Mouse (Mus musculus) kidney, embryonic 15.5 days (tissue): ENCODE measurements around the gene Osbpl10. TPM values are rescaled to one million over a fixed set of nuclear protein-coding genes. Genes with fewer than 3 reads are reported as not detected.

Experiments used
- ATAC-seq: fragments of 200-750 bp; cut with Nextera tagmentation; replicated peaks from 2 replicates; pipeline ENCODE4 v1.8.0; 2017; ENCODE audit warnings: moderate TSS enrichment; ENCODE audit not compliant: low FRiP score
- H3K27ac ChIP-seq: fragments of 300-500 bp; sonication (generic); 2 replicates; pipeline ENCODE4 v1.5.1; 2015; ENCODE audit warnings: mild to moderate bottlenecking, inconsistent platforms
- H3K27me3 ChIP-seq: fragments of 300-500 bp; sonication (generic); 2 replicates; pipeline ENCODE4 v1.6.1; 2015; ENCODE audit warnings: inconsistent platforms
- H3K36me3 ChIP-seq: fragments of 300-500 bp; sonication (generic); 2 replicates; pipeline ENCODE4 v1.6.1; 2015; ENCODE audit warnings: inconsistent platforms
- H3K4me1 ChIP-seq: fragments of 300-500 bp; sonication (generic); 2 replicates; pipeline ENCODE4 v1.6.1; 2015; ENCODE audit warnings: inconsistent platforms
- H3K4me2 ChIP-seq: fragments of 300-500 bp; sonication (generic); 2 replicates; pipeline ENCODE4 v1.6.1; 2015; ENCODE audit warnings: moderate library complexity, mild to moderate bottlenecking, inconsistent platforms
- H3K4me3 ChIP-seq: fragments of 300-500 bp; sonication (generic); replicated peaks from 2 replicates; pipeline ENCODE4 v1.5.1; 2015; ENCODE audit warnings: mild to moderate bottlenecking, inconsistent platforms
- H3K9ac ChIP-seq: fragments of 300-500 bp; sonication (generic); 2 replicates; pipeline ENCODE4 v1.6.1; 2015; ENCODE audit warnings: mild to moderate bottlenecking, inconsistent platforms
- H3K9me3 ChIP-seq: fragments of 300-500 bp; sonication (generic); replicated peaks from 2 replicates; pipeline ENCODE4 v1.6.1; 2016; ENCODE audit warnings: inconsistent platforms
- WGBS: fragments of 180-500 bp; shearing (Covaris S2); methylation state at CpG from one replicate; pipeline ENCODE4 v1.1.7; 2015; ENCODE audit warnings: mixed read lengths; 5-methylcytosine and 5-hydroxymethylcytosine counted together
- polyA plus RNA-seq: library from polyadenylated mRNA; unstranded; fragments of >200 nt; fragmentation: Nextera tagmentation; extraction: Ambion mirVana; gene quantifications from 2 replicates; pipeline ENCODE4 v1.2.1, GENCODE M21; 2015

Gene Osbpl10
- polyA plus RNA-seq, 1 experiment from 2014 or later = 3.1 TPM

DNA sequence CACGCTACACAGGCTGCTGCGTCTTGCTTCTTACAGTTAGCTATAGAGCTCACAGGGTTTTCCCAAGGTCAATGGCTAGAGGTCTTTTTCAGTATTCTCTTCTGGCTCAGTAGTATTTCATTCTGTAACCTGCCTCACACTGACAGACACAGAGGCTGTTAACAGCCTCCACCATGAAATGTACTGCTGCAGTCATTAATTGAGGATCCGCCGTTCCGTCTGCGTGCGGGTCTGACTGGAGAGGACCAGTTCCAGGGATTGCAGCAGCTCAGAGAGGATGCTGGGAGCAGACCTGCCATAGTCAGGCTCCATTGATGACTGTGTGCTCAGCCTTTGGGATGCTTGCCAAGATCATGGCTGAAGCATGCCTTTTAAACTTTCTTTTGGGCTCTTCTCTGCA, 129.1 kb downstream of the Osbpl10 start:
- H3K27ac ChIP-seq = peak overlapping the region; percentile 37; the same call in 1 of the 2 replicates
- H3K36me3 ChIP-seq = no peaks in the 10 kb centered on the region
- H3K9ac ChIP-seq = 0 out of 2 replicates have a peak overlapping the region, but pooled peaks have one; percentile 29
- peaks cover 6% of the 10 kb centered on the region; the same call in 1 of the 2 replicates for H3K4me1 ChIP-seq
- H3K4me2 ChIP-seq = 0 out of 2 replicates have a peak overlapping the region, but pooled peaks have one; percentile 9
- ATAC-seq = 0 out of 2 replicates have a peak, but pooled peaks have one; percentile 49
- H3K4me3 ChIP-seq = no peak overlapping the region
- 50% methylated on average over 7 of the region's 7 CpGs for WGBS
- H3K27me3 ChIP-seq = no peaks in the 10 kb centered on the region
- H3K9me3 ChIP-seq = no peaks in the 10 kb centered on the region

DNA sequence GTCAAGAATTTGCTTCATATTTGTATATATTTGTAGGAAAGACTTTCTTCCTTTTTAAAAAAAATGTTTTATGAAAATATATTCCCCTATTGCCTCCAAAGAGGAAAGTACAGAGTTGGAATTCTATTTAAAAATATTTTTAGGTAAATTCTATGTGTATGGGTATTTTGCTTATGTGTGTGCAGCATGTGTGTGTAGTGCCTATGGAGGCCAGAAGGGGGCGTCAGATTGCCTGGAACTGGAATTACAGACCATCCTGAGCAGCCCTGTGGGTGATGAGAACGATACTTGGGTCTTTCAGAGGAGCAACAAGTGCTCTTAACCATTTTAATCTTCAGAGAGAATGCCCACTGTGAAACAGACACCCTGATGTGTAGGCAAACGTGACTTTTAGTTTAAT, 132.3 kb downstream of the Osbpl10 start:
- no peaks in the 10 kb centered on the region for H3K27me3 ChIP-seq
- peaks cover 6% of the 10 kb centered on the region; the same call in 1 of the 2 replicates for H3K4me1 ChIP-seq
- no peaks in the 10 kb centered on the region for H3K36me3 ChIP-seq
- no peak overlapping the region for H3K4me3 ChIP-seq
- H3K9me3 ChIP-seq = no peaks in the 10 kb centered on the region
- H3K4me2 ChIP-seq = no peak overlapping the region
- H3K9ac ChIP-seq = no peak overlapping the region
- WGBS = 69% methylated on average over 3 of the region's 3 CpGs
- no peak overlapping the region for H3K27ac ChIP-seq
- no peak for ATAC-seq

DNA sequence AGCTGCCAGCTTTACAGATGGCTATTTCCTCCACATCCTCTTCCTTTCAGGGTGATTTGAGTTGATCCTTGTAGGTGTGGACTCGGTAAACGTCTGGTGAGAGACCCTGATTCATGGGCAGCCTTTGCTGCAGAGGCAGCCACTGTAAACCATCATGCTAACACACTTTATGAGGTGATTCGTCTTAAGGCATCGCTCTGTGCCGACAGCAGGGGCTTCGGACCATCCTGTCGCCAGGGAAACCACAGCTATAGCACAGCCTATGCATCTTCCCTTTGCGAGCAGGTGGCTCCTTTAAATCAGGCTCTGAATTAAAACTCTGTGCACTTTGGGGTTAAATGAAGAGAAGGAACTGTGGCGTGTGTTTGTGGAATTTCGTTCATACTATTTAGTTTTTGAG, 138.9 kb downstream of the Osbpl10 start:
- ATAC-seq = no peak

DNA sequence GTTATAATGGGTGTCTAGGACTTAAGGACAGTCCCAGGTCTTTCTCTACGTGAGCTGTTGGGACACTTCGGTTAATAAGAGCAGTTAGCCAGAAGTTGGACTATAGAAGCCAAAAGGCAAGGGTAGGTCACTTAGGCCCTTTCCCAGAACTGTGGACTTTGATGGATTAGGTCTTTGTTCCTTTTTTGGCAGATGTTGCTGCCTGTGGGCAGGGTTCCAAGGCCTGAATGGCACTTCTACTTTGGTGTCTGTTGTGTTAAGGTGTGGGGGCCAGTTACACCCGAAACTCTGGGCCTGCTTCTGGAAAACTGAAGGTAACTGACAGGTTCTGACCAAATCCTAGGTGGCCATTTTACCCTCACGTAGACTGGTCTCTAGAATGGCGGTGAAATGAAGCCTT, 141.9 kb downstream of the Osbpl10 start:
- WGBS = 69% methylated on average over 5 of the region's 5 CpGs
- H3K4me1 ChIP-seq = peaks cover 29% of the 10 kb centered on the region
- no peak overlapping the region for H3K4me3 ChIP-seq
- peak overlapping the region; percentile 45; the same call in 1 of the 2 replicates for H3K27ac ChIP-seq
- ATAC-seq = no peak
- no peak overlapping the region for H3K4me2 ChIP-seq
- H3K27me3 ChIP-seq = no peaks in the 10 kb centered on the region
- H3K36me3 ChIP-seq = no peaks in the 10 kb centered on the region
- H3K9ac ChIP-seq = no peak overlapping the region
- no peaks in the 10 kb centered on the region for H3K9me3 ChIP-seq

More for the DNA sequence above, 138.9 kb downstream of the Osbpl10 start:
- 31% methylated on average over 10 of the region's 10 CpGs for WGBS
- H3K4me2 ChIP-seq = no peak overlapping the region
- H3K9me3 ChIP-seq = no peaks in the 10 kb centered on the region
- H3K27ac ChIP-seq = no peak overlapping the region
- peaks cover 29% of the 10 kb centered on the region for H3K4me1 ChIP-seq
- H3K4me3 ChIP-seq = no peak overlapping the region
- no peaks in the 10 kb centered on the region for H3K27me3 ChIP-seq
- no peaks in the 10 kb centered on the region for H3K36me3 ChIP-seq
- no peak overlapping the region for H3K9ac ChIP-seq

DNA sequence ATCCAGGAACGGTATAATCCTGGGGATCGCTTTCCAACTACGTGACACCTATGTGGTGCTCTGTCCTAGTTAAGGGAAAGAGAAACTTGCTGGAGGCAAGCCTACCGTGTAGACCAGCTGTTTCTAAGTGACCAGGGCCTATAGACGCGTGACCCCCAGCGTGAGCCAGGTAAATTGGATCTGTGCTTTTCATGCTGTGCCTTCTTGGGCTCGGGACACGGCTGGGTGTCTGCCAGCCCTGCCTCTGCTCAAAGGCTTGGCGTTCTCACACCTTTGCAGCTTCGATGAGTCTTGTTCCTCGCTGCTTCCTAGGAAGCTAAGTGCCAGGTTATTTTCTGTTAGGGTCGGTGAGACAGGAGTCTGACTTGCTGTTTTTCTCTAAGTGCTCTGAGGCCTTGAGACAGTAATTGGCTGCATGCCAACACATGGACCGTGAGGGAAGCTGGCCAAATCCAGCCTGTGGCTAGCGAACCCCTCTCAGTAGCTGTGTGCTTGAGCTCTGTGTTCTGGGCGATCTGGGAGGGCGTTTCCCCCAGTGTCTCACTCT, 142.4 kb downstream of the Osbpl10 start:
- Histone ChIP-seq H3K4me2 (no peak overlapping the region), H3K9ac (no peak overlapping the region), H3K9me3 (no peaks in the 10 kb centered on the region), H3K4me3 (no peak overlapping the region), H3K36me3 (no peaks in the 10 kb centered on the region), H3K27ac (peak overlapping the region; percentile 45; the same call in 1 of the 2 replicates), H3K4me1 (peaks cover 29% of the 10 kb centered on the region), H3K27me3 (no peaks in the 10 kb centered on the region)
- 51% methylated on average over 17 of the region's 17 CpGs for WGBS
- peak; percentile 63; the same call in 1 of the 2 replicates for ATAC-seq

DNA sequence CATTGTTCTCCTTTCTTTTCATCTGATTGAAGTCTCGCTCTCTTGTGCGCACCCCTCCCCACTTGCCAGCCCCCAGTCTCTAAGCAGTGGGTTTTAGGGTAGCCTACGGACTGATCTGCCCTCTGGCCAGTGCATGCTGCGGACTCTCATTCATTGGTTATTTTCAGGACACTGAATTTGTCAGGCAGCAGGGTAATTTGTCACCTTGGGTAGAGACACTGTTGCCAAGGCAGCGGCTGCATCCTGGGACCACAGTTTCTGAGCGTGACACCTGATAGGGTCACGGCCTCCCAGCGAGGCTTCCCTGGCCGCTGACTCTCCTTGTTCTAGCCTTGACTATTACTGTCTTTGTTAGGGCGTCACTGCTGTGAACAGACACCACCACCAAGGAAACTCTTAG, 149.0 kb downstream of the Osbpl10 start:
- peak; percentile 33; the same call in 1 of the 2 replicates for ATAC-seq
- H3K4me2 ChIP-seq = no peak overlapping the region
- no peak overlapping the region for H3K4me3 ChIP-seq
- H3K36me3 ChIP-seq = no peaks in the 10 kb centered on the region
- no peaks in the 10 kb centered on the region for H3K4me1 ChIP-seq
- WGBS = 47% methylated on average over 10 of the region's 10 CpGs
- H3K27ac ChIP-seq = no peak overlapping the region
- H3K27me3 ChIP-seq = no peaks in the 10 kb centered on the region
- no peaks in the 10 kb centered on the region for H3K9me3 ChIP-seq
- H3K9ac ChIP-seq = no peak overlapping the region

DNA sequence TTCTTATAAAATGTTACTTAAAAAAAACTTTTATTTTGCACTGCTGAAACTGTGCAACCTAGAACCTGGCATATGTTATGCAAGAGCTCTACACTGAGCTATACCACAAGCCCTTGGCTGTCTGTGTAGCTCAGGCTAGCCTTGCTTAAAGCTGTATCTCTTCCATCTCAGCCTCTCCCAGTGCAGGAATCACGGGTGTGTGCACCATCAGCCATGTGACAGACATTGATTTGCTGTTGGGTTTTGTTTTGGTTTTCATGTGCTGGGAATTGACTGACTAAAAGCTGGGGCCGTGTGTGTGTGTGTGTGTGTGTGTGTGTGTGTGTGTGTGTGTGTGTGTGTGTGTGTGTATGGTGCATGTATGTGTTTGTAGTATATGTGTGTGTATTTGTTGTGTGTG, 155.6 kb downstream of the Osbpl10 start:
- ATAC-seq = no peak
- H3K4me3 ChIP-seq = no peak overlapping the region
- H3K4me2 ChIP-seq = no peak overlapping the region
- no peaks in the 10 kb centered on the region for H3K9me3 ChIP-seq
- no peaks in the 10 kb centered on the region for H3K27me3 ChIP-seq
- no peaks in the 10 kb centered on the region for H3K36me3 ChIP-seq
- H3K27ac ChIP-seq = no peak overlapping the region
- 21% methylated on average over 2 of the region's 2 CpGs for WGBS
- H3K9ac ChIP-seq = no peak overlapping the region
- H3K4me1 ChIP-seq = peaks cover 28% of the 10 kb centered on the region

GRCm38 (mm10) chr9:115134736-115135135, 156.4 kb downstream of the Osbpl10 start:
- no peaks in the 10 kb centered on the region for H3K27me3 ChIP-seq
- ATAC-seq = peak; percentile 61
- H3K4me2 ChIP-seq = no peak overlapping the region
- peaks cover 36% of the 10 kb centered on the region for H3K4me1 ChIP-seq
- no peak overlapping the region for H3K9ac ChIP-seq
- H3K36me3 ChIP-seq = no peaks in the 10 kb centered on the region
- H3K27ac ChIP-seq = no peak overlapping the region
- 29% methylated on average over 4 of the region's 4 CpGs for WGBS
- no peaks in the 10 kb centered on the region for H3K9me3 ChIP-seq
- H3K4me3 ChIP-seq = no peak overlapping the region

- Histone ChIP-seq H3K9me3 (no peaks in the 10 kb centered on the region), H3K9ac (no peak overlapping the region), H3K4me2 (no peak overlapping the region), H3K36me3 (no peaks in the 10 kb centered on the region), H3K4me3 (no peak overlapping the region), H3K4me1 (peaks cover 42% of the 10 kb centered on the region), H3K27me3 (no peaks in the 10 kb centered on the region), H3K27ac (peak overlapping the region; percentile 52)
- WGBS = 26% methylated on average over 8 of the region's 8 CpGs
- peak; percentile 57 for ATAC-seq
Measured at GRCm38 (mm10) chr9:115135352-115135751, 157.0 kb downstream of the Osbpl10 start.

DNA sequence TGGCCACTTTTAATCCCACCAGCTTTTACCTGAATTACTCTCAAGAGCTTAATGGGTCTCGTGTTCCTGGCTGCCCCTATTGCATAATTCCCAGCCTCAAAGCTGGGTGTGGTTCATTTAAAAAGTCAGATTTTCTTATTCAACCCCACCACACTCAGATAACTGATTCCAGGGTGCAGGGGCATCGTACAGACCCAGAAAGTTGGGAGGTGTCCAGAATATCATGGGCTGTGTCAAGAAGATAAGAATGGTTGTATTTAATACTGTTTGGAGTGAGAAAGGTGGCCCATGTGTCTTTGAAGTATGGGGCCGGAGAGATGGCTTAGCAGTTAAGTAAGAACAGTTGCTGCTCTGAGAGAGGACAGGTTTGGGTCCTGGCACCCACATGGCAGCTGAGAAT, 159.5 kb downstream of the Osbpl10 start:
- Histone ChIP-seq H3K4me3 (no peak overlapping the region), H3K27ac (no peak overlapping the region), H3K4me2 (no peak overlapping the region), H3K4me1 (peaks cover 46% of the 10 kb centered on the region), H3K36me3 (no peaks in the 10 kb centered on the region), H3K9me3 (no peaks in the 10 kb centered on the region), H3K27me3 (no peaks in the 10 kb centered on the region), H3K9ac (no peak overlapping the region)
- ATAC-seq = no peak
- WGBS = 57% methylated on average over 3 of the region's 3 CpGs

DNA sequence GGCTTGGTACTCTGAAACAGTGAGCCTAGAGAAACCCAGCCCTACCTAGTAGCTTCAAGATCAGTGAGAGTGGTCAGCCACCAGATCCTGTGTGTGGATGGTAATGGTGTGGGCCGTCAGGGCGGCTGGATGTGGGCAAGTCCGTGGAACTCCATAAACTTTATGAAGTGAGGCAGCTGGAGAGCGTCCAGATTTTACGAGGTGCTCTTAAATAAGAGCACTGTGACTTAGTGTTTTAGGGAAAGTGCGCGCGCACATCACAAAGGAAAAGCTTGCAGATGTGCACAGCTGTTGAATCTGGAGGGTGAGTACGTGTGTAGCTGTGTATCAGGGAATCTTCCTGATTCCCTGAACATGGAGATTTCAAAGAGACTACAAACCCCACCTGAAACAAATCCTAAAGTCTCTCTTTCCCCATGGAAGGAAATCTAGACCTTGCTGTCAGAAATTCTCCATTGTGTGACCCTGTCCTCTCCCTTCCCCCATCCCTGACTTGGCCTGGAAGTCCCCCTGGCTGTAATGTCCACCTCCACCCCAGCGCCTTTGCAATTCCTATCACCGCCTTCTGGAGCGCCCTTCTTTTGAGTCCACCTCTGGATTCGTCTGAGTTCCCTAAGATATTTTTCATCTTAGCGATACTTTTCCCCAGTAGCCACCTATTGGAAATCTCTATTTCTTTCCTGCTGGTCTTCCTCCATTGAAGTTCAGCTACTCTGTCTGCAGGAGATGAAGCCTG, 161.4 kb downstream of the Osbpl10 start:
- ATAC-seq = peak; percentile 44; the same call in 1 of the 2 replicates
- Histone ChIP-seq H3K27ac (peak overlapping the region; percentile 56), H3K4me2 (no peak overlapping the region), H3K27me3 (no peaks in the 10 kb centered on the region), H3K9me3 (no peaks in the 10 kb centered on the region), H3K4me3 (no peak overlapping the region), H3K36me3 (no peaks in the 10 kb centered on the region), H3K4me1 (peaks cover 34% of the 10 kb centered on the region), H3K9ac (no peak overlapping the region)
- WGBS = 37% methylated on average over 14 of the region's 14 CpGs

DNA sequence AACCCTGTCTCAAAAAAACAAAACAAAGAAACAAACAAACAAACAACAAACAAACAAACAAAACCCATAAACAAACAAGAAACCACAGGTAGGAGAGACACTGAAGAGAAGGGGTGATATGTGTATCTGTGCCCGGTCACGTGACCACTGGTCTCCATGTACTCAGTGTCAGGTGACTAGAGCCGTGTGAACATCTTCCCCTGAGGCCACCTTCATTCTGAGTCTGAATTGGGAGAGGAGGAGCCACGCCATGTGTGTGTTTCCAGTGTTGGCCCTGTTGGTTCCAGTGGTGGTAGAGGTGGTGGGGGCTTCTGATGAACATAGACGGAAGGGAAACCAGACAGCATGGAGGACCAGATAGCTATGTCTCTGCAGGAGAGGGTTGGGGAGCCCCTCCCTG, 168.8 kb downstream of the Osbpl10 start:
- 94% methylated on average over 5 of the region's 5 CpGs for WGBS
- H3K36me3 ChIP-seq = 0 out of 2 replicates have a peak, but pooled peaks cover 2% of the 10 kb centered on the region
- no peaks in the 10 kb centered on the region for H3K4me1 ChIP-seq
- H3K4me2 ChIP-seq = no peak overlapping the region
- no peak overlapping the region for H3K27ac ChIP-seq
- H3K4me3 ChIP-seq = no peak overlapping the region
- H3K27me3 ChIP-seq = no peaks in the 10 kb centered on the region
- H3K9ac ChIP-seq = no peak overlapping the region
- peaks cover 8% of the 10 kb centered on the region for H3K9me3 ChIP-seq
- no peak for ATAC-seq
